Mouse (Mus musculus) right cerebral cortex, postnatal 25 days (tissue): ENCODE data around the gene Ctsj.
"Not testable (repeated sequence)": the region's sequence is repeated elsewhere in the genome, so short reads cannot be mapped to it uniquely, and the experiment has no call there.

Experiments
- DNase-seq: peaks from one replicate; pipeline ENCODE4 v3.0.0; 2022

The Ctsj gene

DNA sequence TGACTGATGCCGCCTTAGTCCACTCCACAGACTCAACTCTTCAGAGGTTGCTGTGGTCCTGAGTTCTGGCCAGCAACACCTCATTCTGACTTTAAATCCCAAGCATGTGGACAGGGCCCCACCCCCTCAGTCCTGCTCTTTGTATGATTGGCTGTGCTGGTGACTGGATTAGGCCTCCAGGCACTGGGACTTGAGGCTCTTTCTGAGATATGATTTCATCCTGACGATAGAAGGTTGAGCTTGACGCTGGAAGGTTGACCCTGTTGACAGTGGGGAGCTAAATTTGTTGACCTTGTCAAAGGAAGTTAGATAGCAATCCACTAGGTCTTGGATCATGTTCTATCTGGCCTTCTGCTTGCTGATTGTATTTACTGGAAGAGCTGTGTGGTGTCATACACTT, at the start of gene Ctsj:
TSS of gene Ctsj (minus strand) at position 101 of the 400 bp plus-strand sequence.
- DNase-seq = no peak

DNA sequence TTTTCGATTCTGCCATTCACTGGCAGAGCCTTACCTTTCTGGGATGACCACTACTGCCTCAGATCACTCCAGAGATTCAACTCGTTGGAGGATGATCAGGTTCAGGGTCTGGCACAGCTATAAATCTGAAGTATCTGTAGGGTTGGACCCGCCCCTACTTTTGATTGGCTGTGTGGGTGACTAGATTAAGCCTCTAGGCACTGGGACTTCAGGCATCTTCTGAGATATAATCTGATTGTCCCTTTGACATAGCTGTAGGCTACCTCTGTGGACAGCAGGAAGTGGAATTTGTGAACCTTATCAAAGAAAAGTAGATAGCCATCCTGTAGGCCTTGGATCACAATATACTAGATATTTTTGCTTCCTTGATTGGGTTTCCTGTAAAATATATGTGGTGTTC, 34.8 kb upstream of the Ctsj start, which contains the start of gene Ctsq:
TSS of gene Ctsq (minus strand) at position 101 of the 400 bp plus-strand sequence.
- DNase-seq = no peak

DNA sequence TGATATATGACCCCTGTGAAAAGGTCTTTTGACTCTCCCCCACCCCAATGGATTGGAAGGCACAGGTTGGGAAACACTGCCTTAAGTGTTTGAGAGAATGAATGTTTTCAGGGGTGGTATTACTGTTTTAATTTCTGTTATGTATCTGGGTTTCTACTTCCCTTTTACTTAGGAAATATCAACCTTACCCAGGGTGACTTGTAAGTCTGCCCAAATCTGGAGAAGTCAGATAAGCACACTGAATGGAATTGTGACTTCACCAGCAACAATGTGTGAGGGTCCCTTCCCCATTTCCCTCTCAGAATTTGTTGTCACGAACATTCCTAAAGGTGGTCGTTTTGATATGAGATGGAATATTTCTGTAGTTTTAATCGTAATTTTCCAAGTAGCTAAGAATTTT, 17.0 kb upstream of the Ctsj start:
- no peak for DNase-seq

GRCm38 (mm10) chr13:61021844-61022243, 16.1 kb upstream of the Ctsj start:
- no peak for DNase-seq

DNA sequence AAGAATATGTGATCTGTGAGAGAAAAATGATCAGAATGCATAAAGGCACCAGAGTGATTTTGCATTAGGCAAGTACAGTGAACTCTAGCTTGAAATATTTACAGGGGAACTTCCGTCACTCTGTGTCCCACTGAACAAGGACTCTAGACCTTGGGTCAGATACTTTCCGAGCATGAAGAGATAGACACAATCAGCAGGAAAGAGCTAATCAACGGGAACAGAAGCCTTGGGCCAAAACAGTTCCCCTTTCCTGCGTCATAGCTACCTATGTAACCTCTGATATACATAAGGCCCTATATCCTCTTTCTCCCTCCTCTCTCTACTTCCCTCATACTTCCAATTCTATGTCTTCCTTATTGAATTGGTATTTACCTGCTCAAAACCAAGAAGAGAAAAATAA, 4.4 kb upstream of the Ctsj start:
- DNase-seq = no peak

DNA sequence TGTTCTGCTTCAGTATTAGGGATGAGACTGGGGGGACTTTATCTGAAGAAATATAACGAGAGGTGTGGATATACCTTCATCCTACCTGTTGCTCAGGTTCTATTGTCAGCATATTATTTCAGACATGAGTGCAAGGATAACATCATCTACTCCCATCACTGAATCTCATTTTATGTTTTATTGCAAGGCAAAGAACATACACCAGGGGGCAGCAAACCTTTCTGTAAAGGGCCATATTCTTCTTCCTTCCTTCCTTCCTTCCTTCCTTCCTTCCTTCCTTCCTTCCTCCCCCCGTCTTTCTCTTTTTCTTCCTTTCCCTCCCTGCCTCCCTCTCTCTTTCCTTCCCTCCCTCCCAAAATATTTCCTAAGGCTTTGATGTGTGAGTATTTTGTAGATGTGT, 8.2 kb downstream of the Ctsj start:
- DNase-seq = no peak

GRCm38 (mm10) chr13:60986915-60987314, 18.8 kb downstream of the Ctsj start:
- DNase-seq = not testable (repeated sequence)

DNA sequence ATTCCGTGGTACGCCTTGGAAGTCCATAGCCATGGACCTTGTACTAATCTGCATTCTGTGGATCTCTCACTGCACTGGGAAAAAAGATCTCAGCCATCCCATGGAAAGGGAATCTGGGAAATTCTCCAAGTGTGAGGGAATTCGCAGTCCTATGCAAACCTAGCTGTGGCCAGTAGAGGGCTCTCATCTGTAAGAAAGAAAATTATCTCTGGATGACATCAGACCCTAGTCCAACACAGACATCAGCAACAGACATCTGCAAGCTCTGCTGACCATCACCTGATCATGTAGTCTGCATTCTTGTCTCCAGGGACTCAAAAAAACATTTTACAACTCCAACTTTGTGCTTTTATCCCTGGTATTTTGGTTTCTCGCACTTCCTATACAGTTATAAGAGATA, 33.4 kb downstream of the Ctsj start:
- DNase-seq = not testable (repeated sequence)

DNA sequence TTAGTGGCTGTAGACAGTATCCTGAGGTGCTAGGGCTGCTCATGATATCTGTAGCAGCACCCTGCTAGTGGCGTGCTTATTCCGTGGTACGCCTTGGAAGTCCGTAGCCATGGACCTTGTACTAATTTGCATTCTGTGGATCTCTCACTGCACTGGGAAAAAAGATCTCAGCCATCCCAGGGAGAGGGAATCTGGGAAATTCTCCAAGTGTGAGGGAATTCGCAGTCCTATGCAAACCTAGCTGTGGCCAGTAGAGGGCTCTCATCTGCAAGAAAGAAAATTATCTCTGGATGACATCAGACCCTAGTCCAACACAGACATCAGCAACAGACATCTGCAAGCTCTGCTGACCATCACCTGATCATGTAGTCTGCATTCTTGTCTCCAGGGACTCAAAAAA, 41.8 kb downstream of the Ctsj start:
- DNase-seq = not testable (repeated sequence)

- DNase-seq = no peak
Measured at GRCm38 (mm10) chr13:60961706-60962105, 44.1 kb downstream of the Ctsj start.
